Mouse (Mus musculus): ENCODE data around the gene Scyl2. TPM values are rescaled to one million over a fixed set of nuclear protein-coding genes. Genes with fewer than 3 reads are reported as not detected.
"Not testable (repeated sequence)": the region's sequence is repeated elsewhere in the genome, so short reads cannot be mapped to it uniquely, and the experiment has no call there.

Scyl2 gene
- total RNA-seq (2015; ENCODE audit: low replicate concordance) (15.1 and 23.9 TPM in 2 replicates), total RNA-seq (2017; ENCODE audit: low replicate concordance) (13.6 and 17.3 TPM in 2 replicates)

GRCm38 (mm10) chr10:89686139-89686808 lies at the start of gene Scyl2:
TSS of gene Scyl2 (minus strand) at chr10:89686285.
- peak; percentile 98 for ATAC-seq (replicated peaks; ENCODE audit: low FRiP score, poor library complexity, severe bottlenecking)

GRCm38 (mm10) chr10:89732001-89732794 lies 46.1 kb upstream of the Scyl2 start, which contains the start of gene Actr6:
TSS of gene Actr6 (minus strand) at chr10:89732295.
- ATAC-seq (replicated peaks; ENCODE audit: low FRiP score, poor library complexity, severe bottlenecking): peak; percentile 100

- ATAC-seq (replicated peaks; ENCODE audit: low FRiP score, poor library complexity, severe bottlenecking): no peak
Observed at GRCm38 (mm10) chr10:89731341-89731740, 45.3 kb upstream of the Scyl2 start.

- no peak for ATAC-seq (replicated peaks; ENCODE audit: low FRiP score, poor library complexity, severe bottlenecking)
Observed at GRCm38 (mm10) chr10:89730386-89730785, 44.3 kb upstream of the Scyl2 start.

- ATAC-seq (replicated peaks; ENCODE audit: low FRiP score, poor library complexity, severe bottlenecking): no peak
Observed at GRCm38 (mm10) chr10:89722247-89723195, 36.4 kb upstream of the Scyl2 start.

- no peak for ATAC-seq (replicated peaks; ENCODE audit: low FRiP score, poor library complexity, severe bottlenecking)
Observed at GRCm38 (mm10) chr10:89720796-89721195, 34.7 kb upstream of the Scyl2 start.

GRCm38 (mm10) chr10:89720252-89720651 lies 34.2 kb upstream of the Scyl2 start:
- ATAC-seq (replicated peaks; ENCODE audit: low FRiP score, poor library complexity, severe bottlenecking): no peak

GRCm38 (mm10) chr10:89714910-89715309 lies 28.8 kb upstream of the Scyl2 start:
- ATAC-seq (replicated peaks; ENCODE audit: low FRiP score, poor library complexity, severe bottlenecking): no peak

GRCm38 (mm10) chr10:89708720-89709119 lies 22.6 kb upstream of the Scyl2 start:
- no peak for ATAC-seq (replicated peaks; ENCODE audit: low FRiP score, poor library complexity, severe bottlenecking)

GRCm38 (mm10) chr10:89707397-89707796 lies 21.3 kb upstream of the Scyl2 start:
- ATAC-seq (replicated peaks; ENCODE audit: low FRiP score, poor library complexity, severe bottlenecking): no peak

- no peak for ATAC-seq (replicated peaks; ENCODE audit: low FRiP score, poor library complexity, severe bottlenecking)
Observed at GRCm38 (mm10) chr10:89703042-89703441, 17.0 kb upstream of the Scyl2 start.

- ATAC-seq (replicated peaks; ENCODE audit: low FRiP score, poor library complexity, severe bottlenecking): no peak
Observed at GRCm38 (mm10) chr10:89697956-89698355, 11.9 kb upstream of the Scyl2 start.

- not testable (repeated sequence) for ATAC-seq (replicated peaks; ENCODE audit: low FRiP score, poor library complexity, severe bottlenecking)
Observed at GRCm38 (mm10) chr10:89696270-89696669, 10.2 kb upstream of the Scyl2 start.

- no peak for ATAC-seq (replicated peaks; ENCODE audit: low FRiP score, poor library complexity, severe bottlenecking)
Observed at GRCm38 (mm10) chr10:89695194-89695911, 9.3 kb upstream of the Scyl2 start.

GRCm38 (mm10) chr10:89690021-89690420 lies 3.9 kb upstream of the Scyl2 start:
- ATAC-seq (replicated peaks; ENCODE audit: low FRiP score, poor library complexity, severe bottlenecking): no peak

GRCm38 (mm10) chr10:89687455-89687854 lies 1.4 kb upstream of the Scyl2 start:
- no peak for ATAC-seq (replicated peaks; ENCODE audit: low FRiP score, poor library complexity, severe bottlenecking)

- ATAC-seq (replicated peaks; ENCODE audit: low FRiP score, poor library complexity, severe bottlenecking): peak; percentile 39
Observed at GRCm38 (mm10) chr10:89685391-89686138, 520 bp downstream of the Scyl2 start.

- no peak for ATAC-seq (replicated peaks; ENCODE audit: low FRiP score, poor library complexity, severe bottlenecking)
Observed at GRCm38 (mm10) chr10:89682961-89683360, 3.1 kb downstream of the Scyl2 start.

- no peak for ATAC-seq (replicated peaks; ENCODE audit: low FRiP score, poor library complexity, severe bottlenecking)
Observed at GRCm38 (mm10) chr10:89682157-89682556, 3.9 kb downstream of the Scyl2 start.
